Comparison of ENCODE assay signal across 16 mouse cellular contexts in the genomic region with DNA sequence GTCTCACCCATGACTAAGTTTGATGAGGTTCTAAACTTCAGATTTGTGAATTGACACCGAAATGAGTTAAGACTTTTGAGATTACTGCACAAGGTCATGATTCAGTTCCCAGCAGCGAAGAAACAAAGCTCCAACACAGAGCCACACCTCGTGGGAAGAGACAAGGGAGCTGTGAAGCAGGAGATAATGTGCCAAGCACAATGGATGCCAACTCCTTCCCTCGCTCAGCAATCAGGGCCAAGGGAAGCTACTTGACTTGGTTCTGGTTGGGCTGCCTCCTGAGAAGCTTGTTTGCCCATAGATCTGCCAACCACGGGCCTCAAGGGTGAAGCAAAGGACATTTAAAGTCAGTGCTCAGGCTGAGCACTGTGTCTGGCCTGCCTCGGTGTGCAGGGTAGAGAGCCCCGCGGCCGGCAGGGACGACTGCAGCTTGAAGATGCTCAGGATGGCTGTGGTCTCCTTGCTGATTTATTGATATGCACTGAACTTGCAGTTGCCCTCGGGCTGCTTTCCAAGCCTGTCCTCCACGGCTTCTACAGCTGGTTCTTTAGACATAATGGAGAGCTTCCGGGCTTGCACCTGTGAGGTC. TPM values are rescaled to one million over a fixed set of nuclear protein-coding genes. Genes with fewer than 3 reads are reported as not detected.
DNase-seq lines count a peak whose midpoint lies in the region; ATAC-seq and TF ChIP-seq lines count a peak whose summit lies in the region.
"Had no signal": no experiment of that assay in that cellular context is flagged by ENCODE, and none has a peak within 500 bp of the region (broad histone marks: within the 10 kb centered on the region; RNA-seq: fewer than 3 reads in every experiment).

No protein-coding gene starts in this region.

- no peaks in the 10 kb centered on the region for H3K4me1 ChIP-seq in kidney, postnatal 0 days (replicated peaks; ENCODE audit: insufficient read depth, low read length)
- no peaks in the 10 kb centered on the region for H3K4me1 ChIP-seq in kidney, embryonic 14.5 days (ENCODE audit: control insufficient read depth, insufficient read depth, low read length)
- H3K4me1 ChIP-seq: intestine, embryonic 15.5 days; limb, embryonic 15.5 days; midbrain, embryonic 15.5 days had no signal

- no peaks in the 10 kb centered on the region for H3K27me3 ChIP-seq in kidney, postnatal 0 days (ENCODE audit: insufficient read depth, low read length)
- H3K27me3 ChIP-seq in kidney, embryonic 14.5 days (ENCODE audit: control insufficient read depth, insufficient read depth, low read length) = no peaks in the 10 kb centered on the region
- H3K27me3 ChIP-seq: intestine, embryonic 15.5 days; limb, embryonic 15.5 days; midbrain, embryonic 15.5 days had no signal

- intact Hi-C loops in left cerebral cortex, postnatal 36 days (cut with DNase I) = no loop called here

- no peak for ATAC-seq in kidney, postnatal 0 days (replicated peaks; ENCODE audit: low FRiP score, low read depth)
- no peak for ATAC-seq in kidney, embryonic 14.5 days (ENCODE audit: low FRiP score, low TSS enrichment)
- ATAC-seq: intestine, embryonic 15.5 days; liver, postnatal 0 days; midbrain, embryonic 15.5 days had no signal

- H3K4me3 ChIP-seq in kidney, postnatal 0 days (replicated peaks; ENCODE audit: low read depth, low read length) = no peak overlapping the region
- H3K4me3 ChIP-seq in kidney, embryonic 14.5 days (ENCODE audit: low read length) = no peak overlapping the region
- H3K4me3 ChIP-seq: intestine, embryonic 15.5 days; limb, embryonic 15.5 days; midbrain, embryonic 15.5 days had no signal

- H3K4me2 ChIP-seq in kidney, postnatal 0 days (ENCODE audit: low read length) = no peak overlapping the region
- no peak overlapping the region for H3K4me2 ChIP-seq in kidney, embryonic 14.5 days (replicated peaks; ENCODE audit: low read depth, low read length)
- H3K4me2 ChIP-seq: intestine, embryonic 15.5 days; limb, embryonic 15.5 days; midbrain, embryonic 15.5 days had no signal

- DNase-seq in cerebellum, postnatal 10 days = peak; percentile 25 to 48
- no peak for DNase-seq in cerebellum, postnatal 36 days
- DNase-seq in kidney, postnatal 0 days (ENCODE audit: low spot score) = peak; percentile 23
- DNase-seq in right cerebral cortex, adult 18-20 months = peak; percentile 28
- no peak for DNase-seq in right cerebral cortex, postnatal 14 days
- DNase-seq in testis, postnatal 14 days (ENCODE audit: low spot score) = peak; percentile 62
- no peak for DNase-seq in left cerebral cortex, postnatal 36 days (ENCODE audit: low spot score in 2 of 2)
- DNase-seq: adrenal gland, postnatal 25 days; heart, adult 18-20 months; liver, postnatal 0 days; lung, postnatal 36 days; thymus, adult 2 months had no signal

- H3K9ac ChIP-seq in kidney, postnatal 0 days (ENCODE audit: low read depth, low read length) = no peak overlapping the region
- no peak overlapping the region for H3K9ac ChIP-seq in kidney, embryonic 14.5 days (ENCODE audit: low read depth, low read length)
- H3K9ac ChIP-seq: intestine, embryonic 15.5 days; limb, embryonic 15.5 days; liver, postnatal 0 days; midbrain, embryonic 15.5 days had no signal

- 42% methylated on average over 13 of the region's 13 CpGs for WGBS in kidney, postnatal 0 days
- 46% methylated on average over 13 of the region's 13 CpGs for WGBS in kidney, embryonic 14.5 days

- no peak for TF ChIP-seq CTCF in kidney, postnatal 0 days (IDR thresholded peaks at IDR 0.05; ENCODE audit: low read depth)

- H3K9me3 ChIP-seq in kidney, postnatal 0 days (replicated peaks; ENCODE audit: low read length) = no peaks in the 10 kb centered on the region
- H3K9me3 ChIP-seq in kidney, embryonic 14.5 days (ENCODE audit: control insufficient read depth, low read length) = no peaks in the 10 kb centered on the region
- H3K9me3 ChIP-seq: intestine, embryonic 15.5 days; limb, embryonic 15.5 days; midbrain, embryonic 15.5 days had no signal

- H3K36me3 ChIP-seq in kidney, postnatal 0 days (ENCODE audit: insufficient read depth, low read length) = no peaks in the 10 kb centered on the region
- H3K36me3 ChIP-seq in kidney, embryonic 14.5 days (ENCODE audit: control insufficient read depth, insufficient read depth, low read length) = no peaks in the 10 kb centered on the region
- H3K36me3 ChIP-seq: intestine, embryonic 15.5 days; limb, embryonic 15.5 days; midbrain, embryonic 15.5 days had no signal

- no peak overlapping the region for H3K27ac ChIP-seq in kidney, postnatal 0 days
- H3K27ac ChIP-seq in kidney, embryonic 14.5 days (ENCODE audit: low read depth, low read length) = no peak overlapping the region
- H3K27ac ChIP-seq: intestine, embryonic 15.5 days; limb, embryonic 15.5 days; midbrain, embryonic 15.5 days had no signal

RNA-seq across cellular contexts. Expression of gene Napepld, which starts 11.0 kb away (rescaled TPM):
- polyA plus RNA-seq in kidney, postnatal 0 days (2015; fragmentation: Nextera tagmentation; extraction: Ambion mirVana) = 5.4 and 5.6 TPM in 2 replicates
- polyA plus RNA-seq in kidney, embryonic 14.5 days (2014; fragmentation: Nextera tagmentation; extraction: Ambion mirVana) = 7.2 and 8.2 TPM in 2 replicates
- 10 to 100 TPM; 11.6 to 15.4 TPM for total RNA-seq in left cerebral cortex, postnatal 36 days (2021)

RNA-seq across cellular contexts. Expression of gene Pmpcb, which starts 24.7 kb away (rescaled TPM):
- polyA plus RNA-seq in kidney, postnatal 0 days (2015; fragmentation: Nextera tagmentation; extraction: Ambion mirVana) = 101 and 107 TPM in 2 replicates
- polyA plus RNA-seq in kidney, embryonic 14.5 days (2014; fragmentation: Nextera tagmentation; extraction: Ambion mirVana) = 95.9 and 101 TPM in 2 replicates
- 10 to 100 TPM; 58.6 to 71.4 TPM for total RNA-seq in left cerebral cortex, postnatal 36 days (2021)

Comparison
In these comparisons a context has a peak if more than half of its experiments do, and no peak if none do; other contexts are left out.
1. DNase-seq: peak in cerebellum, postnatal 10 days (2 of 2), kidney, postnatal 0 days (single experiment), right cerebral cortex, adult 18-20 months (single experiment) and testis, postnatal 14 days (single experiment); none in cerebellum, postnatal 36 days (0 of 2), right cerebral cortex, postnatal 14 days (single experiment) and left cerebral cortex, postnatal 36 days (0 of 2).